Mouse (Mus musculus): ENCODE data around the gene Ttll11.

The Ttll11 gene

DNA sequence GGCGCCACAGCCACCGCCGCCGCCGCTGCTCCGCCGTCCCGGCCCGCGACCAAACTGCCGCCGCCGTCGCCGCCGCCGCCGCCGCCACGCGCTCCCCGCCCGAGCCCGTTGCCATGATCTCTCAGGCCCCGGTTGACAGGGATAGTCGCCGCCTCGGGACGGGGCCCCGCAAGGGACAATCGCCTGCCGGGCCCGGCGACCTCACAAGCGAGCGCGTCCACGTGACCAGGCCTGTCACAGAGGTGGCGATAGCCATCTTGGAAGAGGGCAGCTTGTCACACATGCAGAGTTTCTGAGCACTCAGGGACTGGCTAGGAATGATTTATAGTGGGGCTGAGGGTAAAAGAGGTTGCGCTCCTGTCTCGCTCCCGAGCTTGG lies at the start of gene Ttll11:
Gene Ttll11, minus strand, starts transcription at position 270 of the 378 bp plus-strand sequence.
- DNase-seq: peak; percentile 97 to 98

DNA sequence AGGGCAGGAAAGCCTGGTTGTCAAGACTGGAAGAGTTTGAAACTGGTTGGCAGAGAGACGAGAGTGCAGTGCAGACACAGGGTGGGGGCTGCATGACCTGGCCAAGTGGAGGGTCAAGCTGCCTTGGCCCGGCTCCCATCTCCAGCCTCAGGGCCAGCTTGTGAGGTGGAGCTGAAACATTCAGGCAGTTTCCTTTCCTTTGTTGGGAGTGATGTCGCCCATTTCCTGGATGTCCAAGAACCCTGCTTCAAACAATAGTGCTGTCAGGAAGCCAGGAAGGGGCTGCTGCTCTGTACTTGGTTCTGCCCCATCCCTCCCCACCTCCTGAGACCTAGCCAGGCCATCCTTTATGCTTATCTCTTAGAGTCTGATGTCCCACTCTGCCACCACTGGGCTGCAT lies 43.6 kb upstream of the Ttll11 start:
- peak; percentile 82 to 85 for DNase-seq

- DNase-seq: peak; percentile 71 to 91
These were observed 41.9 kb upstream of the Ttll11 start for GRCm38 (mm10) chr2:36021385-36022159.

GRCm38 (mm10) chr2:36013010-36013409 lies 33.3 kb upstream of the Ttll11 start:
- DNase-seq: peak; percentile 68 to 80

DNA sequence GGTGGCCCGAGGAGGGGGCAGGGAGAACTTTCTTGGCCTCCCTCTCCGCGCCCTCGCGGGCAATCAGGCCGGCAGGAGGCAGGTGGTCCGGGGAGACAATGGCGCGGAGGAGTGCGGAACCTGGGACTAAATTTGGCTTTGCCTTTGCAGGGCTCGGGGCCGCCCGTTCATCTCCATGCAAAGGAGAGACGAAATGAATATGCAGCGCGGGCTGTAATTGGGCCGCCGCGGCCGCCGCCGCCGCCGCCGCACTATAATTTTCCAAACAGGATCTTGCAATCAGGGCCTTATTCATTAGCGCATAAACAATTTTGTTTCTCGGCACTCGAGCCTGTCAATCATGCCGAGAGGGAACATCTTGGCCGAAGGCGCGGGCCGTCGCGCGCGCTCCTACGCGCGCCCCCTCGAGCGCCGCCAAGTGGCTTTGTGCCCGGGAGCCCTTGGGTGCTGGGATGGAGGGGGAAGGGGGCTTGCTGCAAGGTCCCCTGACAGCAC lies 31.7 kb upstream of the Ttll11 start:
- peak in 1 of 2 experiments; percentile 33 for DNase-seq

- DNase-seq: no peak
These were observed 30.9 kb upstream of the Ttll11 start for GRCm38 (mm10) chr2:36010579-36010978.

DNA sequence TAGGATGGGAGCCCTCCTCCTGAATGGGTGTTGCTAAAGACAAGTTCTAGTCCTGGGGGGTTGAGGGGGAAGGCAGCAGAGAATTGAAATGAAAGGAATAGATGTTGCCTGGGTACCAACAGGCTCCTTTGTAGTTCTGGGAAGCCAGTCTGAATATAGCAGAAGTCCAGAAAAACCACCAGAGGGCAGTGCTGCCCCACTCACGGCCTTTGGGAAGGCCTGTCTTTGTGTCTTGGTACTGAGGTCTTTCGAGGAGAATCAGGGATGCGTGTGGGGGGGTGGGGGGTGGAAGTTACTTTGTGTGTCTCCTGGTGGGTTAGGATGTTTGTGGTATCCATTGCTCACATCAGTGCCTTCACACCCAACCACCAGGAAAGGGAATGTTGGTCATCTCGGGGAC lies 29.7 kb upstream of the Ttll11 start:
- peak; percentile 37 to 84 for DNase-seq

- peak; percentile 40 to 72 for DNase-seq
These were observed 28.4 kb upstream of the Ttll11 start for GRCm38 (mm10) chr2:36008071-36008470.

GRCm38 (mm10) chr2:36002188-36002587 lies 22.5 kb upstream of the Ttll11 start:
- no peak for DNase-seq

DNA sequence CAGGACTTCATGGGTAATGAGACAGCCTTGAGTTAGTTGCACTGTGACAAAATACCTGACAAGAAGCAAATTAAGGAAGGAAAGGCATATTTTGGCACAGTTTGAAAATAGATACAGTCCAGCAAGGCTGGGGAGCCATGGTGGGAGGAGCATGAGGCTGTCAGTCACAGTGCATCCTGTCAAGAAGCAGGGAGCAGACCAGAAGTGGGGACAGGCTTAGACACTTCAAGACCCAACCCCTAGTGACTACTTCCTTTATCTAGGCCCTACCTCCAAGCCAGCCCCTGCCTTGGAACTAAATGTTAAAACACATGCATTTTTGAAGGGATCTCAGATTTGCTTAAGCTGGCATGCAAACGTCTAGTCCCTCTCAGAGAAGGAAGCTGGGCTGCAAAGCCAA lies 20.7 kb upstream of the Ttll11 start:
- no peak for DNase-seq

GRCm38 (mm10) chr2:35999212-35999611 lies 19.5 kb upstream of the Ttll11 start:
- no peak for DNase-seq

GRCm38 (mm10) chr2:35998416-35998815 lies 18.7 kb upstream of the Ttll11 start:
- no peak for DNase-seq

GRCm38 (mm10) chr2:35996753-35997152 lies 17.0 kb upstream of the Ttll11 start:
- DNase-seq: no peak

GRCm38 (mm10) chr2:35994303-35994702 lies 14.6 kb upstream of the Ttll11 start:
- no peak for DNase-seq

DNA sequence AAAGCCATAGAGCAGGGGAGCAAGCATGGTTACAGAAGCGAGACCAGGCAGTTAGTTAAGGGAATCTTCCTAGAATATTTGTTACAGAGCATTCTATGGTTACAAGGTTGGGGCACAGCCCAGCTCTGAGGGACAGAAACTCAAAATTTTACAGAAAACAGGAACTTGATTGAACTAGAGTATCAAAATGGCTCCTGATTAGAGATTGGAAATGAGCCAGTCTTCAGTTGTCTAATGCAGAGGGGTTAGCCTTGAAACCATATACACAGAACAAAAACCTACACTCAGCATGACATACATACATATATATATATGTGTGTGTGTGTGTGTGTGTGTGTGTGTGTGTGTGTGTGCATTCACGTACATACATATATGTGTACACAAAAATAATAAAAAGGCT lies 13.8 kb upstream of the Ttll11 start:
- no peak for DNase-seq

GRCm38 (mm10) chr2:35992259-35992658 lies 12.5 kb upstream of the Ttll11 start:
- DNase-seq: no peak

- peak; percentile 67 to 79 for DNase-seq
These were observed 4.2 kb upstream of the Ttll11 start for GRCm38 (mm10) chr2:35983869-35984268.

DNA sequence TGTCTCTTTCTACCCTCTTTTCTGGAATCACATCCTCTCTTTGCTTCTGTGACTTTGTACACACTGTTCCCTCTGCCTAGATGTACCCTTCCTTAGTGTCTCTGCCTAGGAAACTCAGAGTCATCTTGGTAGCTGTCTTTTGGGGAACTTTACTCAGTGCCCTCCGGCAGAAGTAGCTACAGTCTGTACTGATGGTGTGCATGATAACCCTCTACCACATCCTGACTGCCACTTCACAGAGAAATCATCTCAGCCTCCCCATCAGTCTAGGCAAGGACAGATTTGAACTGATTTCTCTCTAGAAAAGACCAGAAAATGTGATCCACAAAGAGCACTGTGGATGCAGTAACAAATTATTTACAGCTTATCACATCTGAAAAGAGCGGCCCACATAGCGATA lies 2.2 kb upstream of the Ttll11 start:
- no peak for DNase-seq

DNA sequence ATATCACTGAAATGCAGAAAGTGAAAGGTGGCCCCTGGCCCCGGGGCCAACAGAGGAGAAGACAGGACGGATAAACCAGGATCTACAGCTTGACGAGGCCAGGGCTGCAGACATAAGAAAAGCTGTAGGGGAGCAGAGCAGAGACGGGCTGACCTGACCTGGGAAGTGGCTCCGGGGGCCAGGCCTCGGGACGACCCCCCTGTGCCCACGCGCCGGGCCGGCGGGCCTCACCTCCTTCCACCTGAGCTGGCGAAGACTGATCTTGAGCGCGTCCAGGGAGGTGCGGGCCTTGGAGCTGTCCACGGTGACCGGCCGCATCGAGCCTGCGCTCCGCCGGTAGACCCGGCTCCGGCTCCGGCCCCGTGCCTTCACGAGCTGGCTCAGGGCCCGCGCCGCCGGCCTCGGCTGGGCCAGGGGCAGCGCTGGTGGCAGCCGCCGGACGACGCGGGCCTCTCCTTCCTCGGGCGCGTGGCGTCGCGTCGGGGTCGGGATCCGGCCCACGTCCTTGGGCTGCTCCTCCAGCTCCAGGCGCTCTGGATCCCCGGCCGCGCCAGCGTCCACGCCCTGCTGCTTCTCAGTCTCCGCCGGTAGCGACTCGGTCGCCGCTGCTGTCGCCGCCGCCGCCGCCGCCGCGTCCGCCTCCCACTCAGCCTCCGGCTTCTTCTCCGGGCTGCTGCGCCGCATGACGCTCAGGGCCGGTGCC lies 621 bp downstream of the Ttll11 start:
- DNase-seq: peak; percentile 40 to 75

GRCm38 (mm10) chr2:35978276-35978933 lies 1.3 kb downstream of the Ttll11 start:
- peak; percentile 59 to 63 for DNase-seq

GRCm38 (mm10) chr2:35977749-35978148 lies 2.0 kb downstream of the Ttll11 start:
- no peak for DNase-seq

DNA sequence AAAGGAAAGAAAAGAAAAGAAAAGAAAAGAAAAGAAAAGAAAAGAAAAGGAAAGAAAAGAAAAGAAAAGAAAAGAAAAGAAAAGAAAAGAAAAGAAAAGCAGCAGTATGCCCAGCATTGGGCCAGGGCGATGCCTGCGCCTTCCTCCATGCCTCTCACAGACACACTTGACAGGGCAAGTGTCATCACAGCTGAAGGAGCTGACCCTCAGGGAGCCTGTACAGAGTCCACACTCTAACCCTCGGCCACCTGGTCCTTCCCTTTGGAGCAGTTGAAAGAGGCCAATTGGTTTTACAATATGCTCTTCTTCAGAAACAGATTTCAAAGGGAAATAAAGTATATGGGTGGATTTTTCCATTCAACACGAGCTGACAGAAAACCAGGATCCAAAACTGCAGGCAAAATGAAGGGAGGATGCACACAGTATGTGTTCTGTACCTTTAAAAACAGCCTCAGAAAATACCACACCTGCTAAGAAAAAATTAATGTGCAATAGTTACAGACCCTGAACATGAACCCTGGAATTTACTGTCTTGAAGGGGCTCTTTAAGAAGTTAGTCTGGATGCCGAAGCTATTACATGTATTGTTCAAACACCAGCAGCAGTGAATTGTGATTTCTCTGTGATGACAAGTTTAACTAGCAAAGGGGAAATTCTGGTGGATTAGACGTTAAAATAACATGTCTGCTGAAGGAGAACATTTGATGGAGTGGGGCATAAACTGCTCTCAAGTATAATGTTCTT lies 7.3 kb downstream of the Ttll11 start:
- DNase-seq: peak; percentile 17 to 32
